Mouse (Mus musculus): Measurements from ENCODE around the gene Vmn1r159. TPM values are rescaled to one million over a fixed set of nuclear protein-coding genes. Genes with fewer than 3 reads are reported as not detected.

The Vmn1r159 gene
- polyA plus RNA-seq (2012; rRNA removed) = not detected in 2 replicates

DNA sequence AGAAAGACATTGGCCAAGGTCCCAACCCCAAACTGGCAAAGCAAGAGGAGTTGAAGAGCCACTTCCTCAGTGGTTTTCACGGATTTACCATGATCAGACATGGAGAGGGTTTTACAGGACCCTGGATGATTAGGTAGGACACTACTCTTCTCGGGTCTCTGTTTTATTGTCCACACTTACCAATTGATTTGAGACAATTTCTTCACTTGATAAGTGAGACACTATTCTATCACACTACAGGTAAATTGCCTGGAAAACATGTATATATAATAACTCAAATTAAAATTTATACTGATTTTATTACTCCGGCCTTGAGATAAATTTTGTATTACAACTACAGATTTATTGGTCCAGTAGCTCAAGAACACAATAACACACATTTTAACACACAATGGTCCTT is at the start of gene Vmn1r159:
Vmn1r159 (minus strand) TSS at position 101 of the 400 bp plus-strand sequence.

DNA sequence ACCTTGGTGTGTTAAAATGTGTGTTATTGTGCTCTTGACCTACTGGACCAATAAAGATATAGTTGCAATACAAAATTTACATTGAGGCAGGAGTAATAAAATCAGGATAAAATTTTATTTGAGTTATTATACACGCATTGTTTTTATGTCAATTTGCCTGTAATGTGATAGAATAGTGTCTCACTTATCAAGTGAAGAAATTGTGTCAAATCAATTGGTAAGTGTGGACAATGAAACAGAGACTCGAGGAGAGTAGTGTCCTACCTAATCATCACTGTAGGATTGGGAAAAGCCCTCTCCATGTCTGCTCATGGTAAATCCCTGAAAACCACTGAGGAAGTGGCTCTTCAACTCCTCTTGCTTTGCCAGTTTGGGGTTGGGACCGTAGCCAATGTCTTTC is 27.5 kb upstream of the Vmn1r159 start, which contains the start of gene Vmn1r160:
Vmn1r160 (plus strand) TSS at position 301 of the 400 bp plus-strand sequence.

Other genes with a start within 250 kb of the Vmn1r159 start
- gene Vmn1r155, start 185.6 kb downstream of the Vmn1r159 start, polyA plus RNA-seq (2012; rRNA removed) = not detected in 2 replicates
- gene Gm8693, start 151.3 kb downstream of the Vmn1r159 start, polyA plus RNA-seq (2012; rRNA removed) = not detected in 2 replicates
- not detected in 2 replicates for gene Gm4567, start 123.9 kb downstream of the Vmn1r159 start, polyA plus RNA-seq (2012; rRNA removed)
- gene Vmn1r157, start 81.9 kb downstream of the Vmn1r159 start, polyA plus RNA-seq (2012; rRNA removed) = not detected in 2 replicates
- not detected in 2 replicates for gene Vmn1r158, start 52.8 kb downstream of the Vmn1r159 start, polyA plus RNA-seq (2012; rRNA removed)
- gene Vmn1r160, start 27.6 kb upstream of the Vmn1r159 start, polyA plus RNA-seq (2012; rRNA removed) = not detected in 2 replicates
- not detected in 2 replicates for gene Gm4214, start 141.1 kb upstream of the Vmn1r159 start, polyA plus RNA-seq (2012; rRNA removed)
- gene Gm4216, start 176.3 kb upstream of the Vmn1r159 start, polyA plus RNA-seq (2012; rRNA removed) = not detected in 2 replicates
- gene Vmn1r163, start 211.9 kb upstream of the Vmn1r159 start, polyA plus RNA-seq (2012; rRNA removed) = not detected in 2 replicates
- not detected in 2 replicates for gene Gm8720, start 223.9 kb upstream of the Vmn1r159 start, polyA plus RNA-seq (2012; rRNA removed)

All from colon, adult 2 months (tissue).